Mouse (Mus musculus) adrenal gland, postnatal 36 days (tissue): ENCODE data around the gene 3830417A13Rik. TPM values are rescaled to one million over a fixed set of nuclear protein-coding genes. Genes with fewer than 3 reads are reported as not detected.

ENCODE experiments used
- DNase-seq, 2 experiments: peaks; one replicate each; pipeline ENCODE4 v3.0.0; 2021; ENCODE audit warnings: mixed read lengths in 1 of 2
- long read RNA-seq, 2 experiments: library from polyadenylated mRNA; stranded (forward); transcript quantifications; one replicate each; pipeline ENCODE4 v2.0.0; 2021; ENCODE audit warnings: borderline sequencing depth in 2 of 2
- total RNA-seq, 2 experiments: library from RNA; stranded (reverse); gene quantifications; 2 replicates each; pipeline ENCODE4 v1.2.3; 2021

The 3830417A13Rik gene
- not detected for total RNA-seq
- long read RNA-seq, experiment 1, result 0 reads
- long read RNA-seq, experiment 2, result 0 reads

- DNase-seq, result no peak
Observed at GRCm38 (mm10) chrX:64173248-64173647, at the start of gene 3830417A13Rik. 3830417A13Rik (plus strand) TSS chrX:64173548.

- no peak for DNase-seq
Observed at GRCm38 (mm10) chrX:64152098-64152497, 21.2 kb upstream of the 3830417A13Rik start, which contains the start of gene Gm6760. Gm6760 (minus strand) TSS chrX:64152198.

- DNase-seq, result no peak
Observed at GRCm38 (mm10) chrX:64181246-64181645, 7.9 kb downstream of the 3830417A13Rik start.

Other genes with a start within 250 kb of the 3830417A13Rik start
- gene Gm6760, start 21.4 kb upstream of the 3830417A13Rik start, total RNA-seq, result not detected
- gene Slitrk4, start 103.4 kb downstream of the 3830417A13Rik start, total RNA-seq, result under 1 TPM; 0.07 to 0.10 TPM